Mouse (Mus musculus) thymus, adult 2 months (tissue): ENCODE results near the gene Cntn5. TPM values are rescaled to one million over a fixed set of nuclear protein-coding genes. Genes with fewer than 3 reads are reported as not detected.
A peak's percentile ranks its signal among the peaks of the same experiment; 100 is the strongest.

Experiments used
- DNase-seq: peaks from one replicate; pipeline ENCODE4 v3.0.0; 2021
- H3K27ac ChIP-seq: fragments of 200-500 bp; 2 replicates; pipeline ENCODE4 v1.5.1; 2012; ENCODE audit warnings: low read length, control low read depth; ENCODE audit not compliant: control insufficient read depth, insufficient read depth
- H3K27me3 ChIP-seq: fragments of 200-500 bp; 2 replicates; pipeline ENCODE4 v1.6.1; 2012; ENCODE audit warnings: mild to moderate bottlenecking, low read length, moderate library complexity, mixed read lengths; ENCODE audit not compliant: control insufficient read depth, insufficient read depth
- H3K36me3 ChIP-seq: fragments of 200-500 bp; 2 replicates; pipeline ENCODE4 v1.6.1; 2012; ENCODE audit warnings: mild to moderate bottlenecking, low read length, moderate library complexity; ENCODE audit not compliant: control insufficient read depth, insufficient read depth
- H3K4me1 ChIP-seq: fragments of 200-500 bp; replicated peaks from 2 replicates; pipeline ENCODE4 v1.6.1; 2012; ENCODE audit warnings: low read length; ENCODE audit not compliant: control insufficient read depth, insufficient read depth
- H3K4me3 ChIP-seq: fragments of 200-500 bp; 2 replicates; pipeline ENCODE4 v1.5.1; 2012; ENCODE audit warnings: mild to moderate bottlenecking, low read length, control low read depth, moderate library complexity; ENCODE audit not compliant: control insufficient read depth, insufficient read depth
- CTCF ChIP-seq: fragments of 200-500 bp; IDR thresholded peaks from 2 replicates; pipeline ENCODE4 v1.5.1; 2012; ENCODE audit warnings: mild to moderate bottlenecking, control low read depth, low read length, moderate library complexity, borderline replicate concordance; ENCODE audit not compliant: control insufficient read depth, poor library complexity, insufficient read depth; ENCODE audit errors: extremely low read depth
- POLR2A ChIP-seq: fragments of 200-500 bp; IDR thresholded peaks from 2 replicates; pipeline ENCODE4 v1.6.1; 2012; ENCODE audit warnings: mild to moderate bottlenecking, low read length, control low read depth, moderate library complexity; ENCODE audit not compliant: control insufficient read depth, poor library complexity, insufficient read depth; ENCODE audit errors: extremely low read depth
- WGBS: fragments of 180-500 bp; shearing (Covaris S2); methylation state at CpG from one replicate; pipeline ENCODE4 v1.1.7; 2018; 5-methylcytosine and 5-hydroxymethylcytosine counted together
- polyA plus RNA-seq: library from polyadenylated mRNA; depleted of rRNA; stranded (reverse); fragments of >200 nt; gene quantifications from 2 replicates; pipeline ENCODE4 v1.2.3, GENCODE M21; 2012; rRNA removed

The Cntn5 gene
- not detected in 2 replicates for polyA plus RNA-seq

DNA sequence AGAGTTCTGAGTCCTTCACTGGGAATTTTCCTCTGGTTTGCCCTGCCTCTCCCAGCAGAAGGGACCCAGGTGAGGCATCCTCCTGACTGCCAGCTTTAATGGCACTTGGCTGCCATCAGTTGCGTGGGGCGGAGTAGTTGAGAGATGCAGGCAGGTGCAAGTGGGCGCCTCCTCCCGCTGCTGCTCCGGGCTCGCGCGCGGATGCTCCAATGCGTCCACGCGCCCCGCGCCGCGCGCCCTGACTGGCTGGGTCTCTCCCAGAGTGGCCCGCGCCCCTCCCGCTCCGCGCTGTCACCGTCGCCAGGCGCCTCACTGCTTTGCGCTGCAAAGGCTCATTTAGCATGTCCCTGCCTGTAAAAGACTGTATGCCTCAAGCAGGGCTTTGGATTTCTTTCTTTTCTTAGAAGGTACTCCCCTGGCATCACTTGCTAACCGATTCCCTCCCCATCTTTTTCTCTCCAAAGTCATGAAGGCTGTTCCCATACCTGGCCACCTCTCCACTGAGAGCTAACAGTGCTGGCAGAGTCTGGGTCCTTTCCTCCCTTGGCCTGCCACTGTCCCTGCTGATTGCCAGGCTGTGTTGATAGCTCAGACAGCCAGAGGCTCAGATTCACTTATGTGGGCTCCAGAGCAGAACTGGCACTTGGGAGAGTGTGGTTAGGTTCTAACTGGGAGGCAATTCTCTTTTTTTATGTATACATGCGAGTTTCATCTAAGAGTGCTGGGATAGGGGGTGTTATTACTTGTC lies at the start of gene Cntn5:
Gene Cntn5 (minus strand): TSS at position 160 of the 748 bp plus-strand sequence.
- no peaks in the 10 kb centered on the region for H3K36me3 ChIP-seq
- H3K4me3 ChIP-seq, result no peak within 1 kb of the TSS
- WGBS, result 11% methylated on average over 28 of the region's 28 CpGs
- H3K4me1 ChIP-seq, result no peaks in the 10 kb centered on the region
- no peak for DNase-seq
- no peak for TF ChIP-seq CTCF
- no peak for TF ChIP-seq POLR2A
- no peak within 1 kb of the TSS for H3K27ac ChIP-seq
- no peaks in the 10 kb centered on the region for H3K27me3 ChIP-seq

- TF ChIP-seq CTCF, result no peak
- TF ChIP-seq POLR2A, result no peak
Measured at GRCm38 (mm10) chr9:10950470-10950869, 45.9 kb upstream of the Cntn5 start.

GRCm38 (mm10) chr9:10909573-10909972 lies 5.0 kb upstream of the Cntn5 start:
- no peaks in the 10 kb centered on the region for H3K36me3 ChIP-seq
- H3K27ac ChIP-seq, result no peak overlapping the region
- H3K4me3 ChIP-seq, result no peak overlapping the region
- H3K27me3 ChIP-seq, result no peaks in the 10 kb centered on the region
- 21% methylated on average over 5 of the region's 5 CpGs for WGBS
- H3K4me1 ChIP-seq, result no peaks in the 10 kb centered on the region
- no peak for TF ChIP-seq CTCF
- no peak for TF ChIP-seq POLR2A
- peak; percentile 13 for DNase-seq

More at GRCm38 (mm10) chr9:10950470-10950869, 45.9 kb upstream of the Cntn5 start:
- Histone ChIP-seq H3K4me3 (no peak overlapping the region), H3K4me1 (no peaks in the 10 kb centered on the region), H3K27ac (no peak overlapping the region), H3K27me3 (no peaks in the 10 kb centered on the region), H3K36me3 (no peaks in the 10 kb centered on the region)
- DNase-seq, result no peak

- H3K27ac ChIP-seq, result no peak overlapping the region
- H3K4me3 ChIP-seq, result no peak overlapping the region
- TF ChIP-seq POLR2A (no peak), CTCF (no peak)
- no peaks in the 10 kb centered on the region for H3K4me1 ChIP-seq
- no peaks in the 10 kb centered on the region for H3K27me3 ChIP-seq
- WGBS, result 82% methylated on average over 9 of the region's 9 CpGs
- no peaks in the 10 kb centered on the region for H3K36me3 ChIP-seq
- DNase-seq, result no peak
Measured at GRCm38 (mm10) chr9:10905696-10906095, 1.1 kb upstream of the Cntn5 start.

GRCm38 (mm10) chr9:10879758-10880157 lies 24.8 kb downstream of the Cntn5 start:
- TF ChIP-seq CTCF, result no peak
- no peak for TF ChIP-seq POLR2A
- H3K36me3 ChIP-seq, result no peaks in the 10 kb centered on the region
- H3K4me1 ChIP-seq, result no peaks in the 10 kb centered on the region
- no peaks in the 10 kb centered on the region for H3K27me3 ChIP-seq
- DNase-seq, result no peak
- H3K4me3 ChIP-seq, result no peak overlapping the region
- 85% methylated on average over 1 of the region's 1 CpGs for WGBS
- no peak overlapping the region for H3K27ac ChIP-seq

- Histone ChIP-seq H3K27me3 (no peaks in the 10 kb centered on the region), H3K4me3 (no peak overlapping the region), H3K27ac (no peak overlapping the region), H3K4me1 (no peaks in the 10 kb centered on the region), H3K36me3 (no peaks in the 10 kb centered on the region)
- WGBS, result 91% methylated on average over 3 of the region's 3 CpGs
- no peak for DNase-seq
- TF ChIP-seq POLR2A, result no peak
- no peak for TF ChIP-seq CTCF
Measured at GRCm38 (mm10) chr9:10873881-10874280, 30.7 kb downstream of the Cntn5 start.
